ENCODE assay signal across 10 mouse cellular contexts in the genomic region with DNA sequence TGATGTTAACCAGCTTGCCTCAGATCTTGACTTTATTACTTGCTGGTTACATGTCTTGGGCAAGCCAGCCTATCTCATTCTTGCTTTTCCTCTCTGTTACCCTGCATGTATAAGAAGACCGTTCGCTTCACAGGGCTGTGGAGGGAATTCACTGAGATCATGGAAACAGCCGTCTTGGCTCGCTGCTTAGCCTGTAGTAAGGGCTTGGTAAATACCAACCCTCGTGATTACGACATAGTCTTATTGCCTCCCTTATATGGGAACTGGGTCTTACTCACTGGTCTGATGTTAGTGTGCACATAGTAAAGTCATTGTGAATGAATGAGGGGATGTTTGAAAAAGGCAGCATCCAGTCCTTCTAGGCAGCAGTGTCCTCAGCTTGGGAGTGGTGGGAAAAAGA. TPM values are rescaled to one million over a fixed set of nuclear protein-coding genes. Genes with fewer than 3 reads are reported as not detected.
DNase-seq lines count a peak whose midpoint lies in the region; ATAC-seq and TF ChIP-seq lines count a peak whose summit lies in the region.
"Had no signal": no experiment of that assay in that cellular context is flagged by ENCODE, and none has a peak within 500 bp of the region (broad histone marks: within the 10 kb centered on the region; RNA-seq: fewer than 3 reads in every experiment).

No protein-coding gene starts in this region.

- no peak for TF ChIP-seq POLR2A in lung, adult 2 months (IDR thresholded peaks at IDR 0.05; ENCODE audit: borderline replicate concordance, extremely low read depth, low read depth, low read length)

- H3K4me1 ChIP-seq in brown adipose tissue, adult 24 weeks (ENCODE audit: control insufficient read depth, insufficient read depth, insufficient read length, low read length): peaks cover 67% of the 10 kb centered on the region
- H3K4me1 ChIP-seq in lung, adult 2 months (ENCODE audit: control insufficient read depth, insufficient read depth, low read length): peaks cover 20% of the 10 kb centered on the region
- H3K4me1 ChIP-seq: midbrain, embryonic 15.5 days had no signal

- TF ChIP-seq CTCF in lung, adult 2 months (IDR thresholded peaks at IDR 0.05; ENCODE audit: insufficient read depth, low read length): no peak

- H3K27ac ChIP-seq in brown adipose tissue, adult 24 weeks (replicated peaks; ENCODE audit: low read depth, low read length): peak overlapping the region; percentile 94
- H3K27ac ChIP-seq: midbrain, embryonic 15.5 days had no signal

- ATAC-seq in erythroid progenitor cell, adult 5-6 weeks (replicated peaks; ENCODE audit: low FRiP score, poor library complexity, severe bottlenecking): no peak
- ATAC-seq in activated CD4-positive, CD25-positive, alpha-beta regulatory T cell, adult 4 months: no peak
- ATAC-seq: midbrain, embryonic 15.5 days had no signal

- 29% methylated on average over 6 of the region's 6 CpGs for WGBS in lung, adult 2 months

- no peak overlapping the region for H3K4me3 ChIP-seq in brown adipose tissue, adult 24 weeks (ENCODE audit: insufficient read depth, low read depth, low read length)
- H3K4me3 ChIP-seq in lung, adult 2 months (replicated peaks; ENCODE audit: extremely low read depth, low read depth, low read length): no peak overlapping the region
- H3K4me3 ChIP-seq: midbrain, embryonic 15.5 days had no signal

- intact Hi-C loops in gastrocnemius, postnatal 14 days (cut with DNase I; ENCODE audit: low total_unique reads): no loop called here

- peak; percentile 38 for DNase-seq in gastrocnemius, postnatal 14 days
- DNase-seq in gastrocnemius, adult 8-10 months (ENCODE audit: low spot score in 2 of 2): no peak
- peak; percentile 67 for DNase-seq in 3134 (ENCODE audit: extremely low read depth, insufficient read length, low spot score)
- peak; percentile 67 for DNase-seq in lung, adult 2 months
- no peak for DNase-seq in frontal cortex, postnatal 25 days (ENCODE audit: low spot score in 2 of 2)
- DNase-seq: right cerebral cortex, adult 18-20 months had no signal

RNA-seq across cellular contexts. Expression of a gene that starts 10.4 kb away (rescaled TPM):
- total RNA-seq in gastrocnemius, postnatal 14 days (2021): 10 to 100 TPM; 80.1 to 91.6 TPM
- 10 to 100 TPM; 47.0 to 80.7 (median 56.9) TPM for total RNA-seq in gastrocnemius, adult 8-10 months (2022)
- 63.4 and 130 TPM in 2 replicates for polyA plus RNA-seq in brown adipose tissue, adult 24 weeks (2012; ENCODE audit: insufficient read depth, insufficient read length, missing spikeins)
- 259 and 473 TPM in 2 replicates for polyA plus RNA-seq in lung, adult 2 months (2012; rRNA removed)
- 0.72 TPM in 1 of 2 replicates, not detected in the other for total RNA-seq in erythroid progenitor cell, adult 5-6 weeks (2015; ENCODE audit: low replicate concordance)
- 0.64 TPM in 1 of 2 replicates, not detected in the other for total RNA-seq in erythroid progenitor cell, adult 5-6 weeks (2017; ENCODE audit: low replicate concordance)
- not detected for polyA plus RNA-seq in activated CD4-positive, CD25-positive, alpha-beta regulatory T cell, adult 4 months (2017; shearing (Covaris generic))

Comparison
In these comparisons a context has a peak if more than half of its experiments do, and no peak if none do; other contexts are left out.
1. DNase-seq: peak in gastrocnemius, postnatal 14 days (single experiment), 3134 (single experiment) and lung, adult 2 months (single experiment); none in gastrocnemius, adult 8-10 months (0 of 2) and frontal cortex, postnatal 25 days (0 of 2).
2. RNA of a gene that starts 10.4 kb away (total RNA-seq): 80.1 to 91.6 TPM in gastrocnemius, postnatal 14 days and 47.0 to 80.7 TPM in gastrocnemius, adult 8-10 months; 0.64 to 0.72 TPM in erythroid progenitor cell, adult 5-6 weeks; every median in the first group is over 10 times any median in the second.